Mouse (Mus musculus) liver, adult 2 months (tissue): Measurements from ENCODE around the gene Tbc1d12.

Experiments
- CTCF ChIP-seq: fragments of 200-500 bp; IDR thresholded peaks from 2 replicates; pipeline ENCODE4 v1.5.1; 2011; ENCODE audit warnings: low read depth, low read length, control low read depth
- POLR2A ChIP-seq: fragments of 200-500 bp; IDR thresholded peaks from 2 replicates; pipeline ENCODE4 v1.6.1; 2011; ENCODE audit warnings: low read length, control low read depth; ENCODE audit not compliant: insufficient read depth; ENCODE audit errors: extremely low read depth

DNA sequence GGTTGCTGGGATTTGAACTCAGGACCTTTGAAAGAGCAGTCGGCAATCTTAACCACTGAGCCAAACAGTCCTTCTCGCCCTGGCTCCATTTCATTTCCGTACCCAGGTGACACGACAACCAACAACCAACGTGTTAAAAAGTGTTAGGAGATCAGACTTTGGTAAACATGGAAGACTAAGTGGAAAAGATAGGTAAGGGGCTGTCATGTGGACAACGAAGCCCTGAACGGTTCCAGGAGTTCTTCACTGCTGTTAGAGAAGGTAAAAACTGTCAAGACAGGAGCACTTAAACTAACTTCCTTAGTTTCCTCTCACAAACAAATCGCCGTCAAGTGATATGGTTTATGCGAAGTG lies 318 bp upstream of the Tbc1d12 start:
- no peak for TF ChIP-seq CTCF
- no peak for TF ChIP-seq POLR2A
